ENCODE assay signal across 1 mouse cellular context in genomic region chr11:110171212-110171611, GRCm38 (mm10).
TF ChIP-seq lines count a peak whose summit lies in the region.

No protein-coding gene starts in this region.

TF ChIP-seq in CH12.LX, 34 proteins besides CTCF, POLR2A, EP300 and RAD21 (continued from another document):
- no peak for TF ChIP-seq POLR2AphosphoS2 (IDR thresholded peaks at IDR 0.05; ENCODE audit: low read depth, low read length)
- no peak for TF ChIP-seq MAZ (IDR thresholded peaks at IDR 0.05; ENCODE audit: low read depth, low read length)
- TF ChIP-seq ZC3H11A (IDR thresholded peaks at IDR 0.05; ENCODE audit: low read depth, low read length): no peak
- no peak for TF ChIP-seq ZNF384 (IDR thresholded peaks at IDR 0.05; ENCODE audit: low read depth, low read length)
- no peak for TF ChIP-seq NRF1 (IDR thresholded peaks at IDR 0.05; ENCODE audit: low read depth, low read length)
- no peak for TF ChIP-seq SMC3 (IDR thresholded peaks at IDR 0.05; ENCODE audit: low read depth, low read length)
- no peak for TF ChIP-seq ELF1 (IDR thresholded peaks at IDR 0.05; ENCODE audit: low read depth, low read length)
